Mouse (Mus musculus) kidney, adult 8-10 months (tissue): ENCODE measurements around the gene Gsdme.

ENCODE experiments used
- DNase-seq, 2 experiments: peaks; one replicate each; pipeline ENCODE4 v3.0.0; 2022

Gene Gsdme

DNA sequence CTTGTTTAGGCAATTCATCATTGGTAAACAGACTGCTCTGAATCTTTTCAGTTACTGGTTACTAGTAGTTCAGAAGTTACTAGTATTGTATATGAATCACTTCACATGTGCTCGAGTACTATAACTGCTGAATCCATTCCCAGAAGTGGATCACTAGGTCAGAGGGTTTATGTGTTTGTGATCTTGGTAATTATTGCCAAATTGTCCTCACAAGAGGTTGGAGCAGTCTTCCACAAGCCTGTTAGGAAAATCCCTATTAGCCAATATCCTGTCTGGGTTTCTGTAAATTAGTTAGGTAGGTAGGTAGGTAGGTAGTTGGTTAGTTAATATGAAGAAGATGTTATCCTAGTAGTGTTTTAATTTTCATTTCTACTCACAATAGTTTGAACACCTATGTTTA, 87.9 kb downstream of the Gsdme start:
- DNase-seq = peak in 1 of 2 experiments; percentile 12

GRCm38 (mm10) chr6:50169771-50170170, 93.9 kb downstream of the Gsdme start:
- DNase-seq = no peak

DNA sequence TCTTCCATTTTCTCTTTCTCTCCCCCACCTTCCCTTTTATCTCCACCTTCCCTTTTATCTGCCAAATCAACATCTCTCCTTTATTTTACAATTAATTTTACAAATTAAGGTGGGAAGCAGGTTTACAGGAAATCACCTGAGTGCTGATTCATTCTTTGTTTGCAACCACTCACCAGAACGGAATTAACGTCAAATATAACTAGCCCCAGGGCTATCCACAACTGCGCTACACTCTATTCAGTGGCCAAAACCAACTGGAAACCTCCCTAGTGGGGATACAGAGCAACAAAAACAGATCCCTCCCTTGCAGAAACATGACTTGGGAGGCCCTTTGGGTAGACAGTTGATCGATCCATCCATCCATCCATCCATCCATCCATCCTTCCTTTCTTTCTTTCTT, 94.8 kb downstream of the Gsdme start:
- DNase-seq = no peak

DNA sequence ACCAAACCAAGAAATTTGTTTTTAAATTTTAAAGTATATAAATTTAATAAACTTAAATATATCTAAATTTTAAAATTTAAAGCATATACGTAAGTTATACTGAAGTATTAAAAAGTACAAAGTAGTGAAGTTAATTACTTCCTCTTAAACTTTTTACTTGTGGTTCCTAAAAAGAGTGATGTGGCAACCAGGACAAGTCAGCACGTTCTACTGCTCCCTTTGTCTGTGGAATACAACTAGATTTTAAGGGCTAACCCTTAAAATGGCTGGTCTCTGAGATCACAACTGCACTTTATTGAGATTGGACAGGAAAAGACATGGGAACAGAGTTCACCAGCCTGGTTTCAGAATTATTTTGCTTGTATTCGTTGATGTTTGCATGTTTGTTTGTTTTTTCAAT, 100.6 kb downstream of the Gsdme start:
- no peak for DNase-seq

GRCm38 (mm10) chr6:50159842-50160241, 103.8 kb downstream of the Gsdme start:
- no peak for DNase-seq

GRCm38 (mm10) chr6:50149378-50149777, 114.3 kb downstream of the Gsdme start:
- peak in 1 of 2 experiments; percentile 23 for DNase-seq

DNA sequence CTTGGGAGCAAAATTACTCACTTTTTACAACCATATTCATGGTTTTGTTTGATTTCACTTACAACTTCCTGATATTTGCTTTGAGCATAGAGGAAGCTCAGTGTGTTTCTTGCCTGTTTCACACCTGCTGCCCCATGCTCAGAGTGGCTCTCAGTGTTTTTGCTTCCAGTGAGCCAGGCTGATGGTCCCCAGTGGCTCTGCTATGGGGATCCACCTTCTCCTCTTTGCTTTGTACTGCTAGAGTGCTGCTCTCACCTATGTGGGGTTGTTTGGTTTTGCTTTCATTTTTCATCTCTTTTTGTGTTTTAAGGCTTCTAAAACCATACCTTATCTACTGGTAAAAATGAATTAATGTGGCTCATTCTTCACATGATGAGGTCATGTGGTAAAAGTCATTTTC, 117.5 kb downstream of the Gsdme start:
- DNase-seq = no peak

DNA sequence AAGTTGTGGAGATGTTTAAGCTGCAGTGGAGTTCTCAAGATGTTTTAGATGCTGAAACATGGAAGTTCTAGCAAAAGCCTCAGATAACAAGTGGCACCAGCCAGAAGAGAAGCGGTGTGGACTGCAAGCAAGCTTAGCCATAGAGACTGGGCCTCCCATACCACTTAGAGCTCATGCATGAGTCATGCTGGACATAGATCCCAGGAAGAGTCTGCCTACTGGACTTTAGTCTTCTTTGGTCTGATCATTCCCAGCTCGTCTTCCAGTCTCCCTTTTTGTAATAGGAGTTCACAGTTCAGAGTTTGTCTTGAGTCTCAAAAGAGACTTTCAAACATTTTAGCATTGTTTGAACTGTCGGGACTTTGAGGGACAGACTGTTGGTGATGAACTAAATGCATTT, 124.1 kb downstream of the Gsdme start:
- peak in 1 of 2 experiments; percentile 29 for DNase-seq
